Mouse (Mus musculus) embryonic facial prominence, embryonic 11.5 days (tissue): ENCODE results near the gene Ptprf. TPM values are rescaled to one million over a fixed set of nuclear protein-coding genes. Genes with fewer than 3 reads are reported as not detected.

Source experiments
- ATAC-seq: fragments of 200-750 bp; cut with Nextera tagmentation; replicated peaks from 2 replicates; pipeline ENCODE4 v1.8.0; 2017; ENCODE audit warnings: low read depth; ENCODE audit not compliant: insufficient number of reproducible peaks, low FRiP score, low TSS enrichment
- DNase-seq: peaks from one replicate; pipeline ENCODE4 v3.0.0-alpha.2; 2015; ENCODE audit warnings: low spot score
- H3K27ac ChIP-seq: fragments of 300-500 bp; sonication (generic); replicated peaks from 2 replicates; pipeline ENCODE4 v1.5.1; 2014; ENCODE audit warnings: mild to moderate bottlenecking, low read depth, low read length, control low read depth
- H3K27me3 ChIP-seq: fragments of 300-500 bp; sonication (generic); 2 replicates; pipeline ENCODE4 v1.6.1; 2014; ENCODE audit warnings: mild to moderate bottlenecking, low read length, moderate library complexity, mixed read lengths; ENCODE audit not compliant: control insufficient read depth, insufficient read depth
- H3K36me3 ChIP-seq: fragments of 300-500 bp; sonication (generic); replicated peaks from 2 replicates; pipeline ENCODE4 v1.6.1; 2014; ENCODE audit warnings: low read depth, mild to moderate bottlenecking, low read length, moderate library complexity, mixed read lengths; ENCODE audit not compliant: control insufficient read depth, insufficient read depth
- H3K4me1 ChIP-seq: fragments of 300-500 bp; sonication (generic); 2 replicates; pipeline ENCODE4 v1.6.1; 2014; ENCODE audit warnings: low read length, mixed read lengths; ENCODE audit not compliant: control insufficient read depth, insufficient read depth
- H3K4me2 ChIP-seq: fragments of 300-500 bp; sonication (generic); 2 replicates; pipeline ENCODE4 v1.6.1; 2014; ENCODE audit warnings: low read depth, mild to moderate bottlenecking, control low read depth, low read length, moderate library complexity
- H3K4me3 ChIP-seq: fragments of 300-500 bp; sonication (generic); 2 replicates; pipeline ENCODE4 v1.5.1; 2014; ENCODE audit warnings: low read depth, low read length, control low read depth
- H3K9ac ChIP-seq: fragments of 300-500 bp; sonication (generic); replicated peaks from 2 replicates; pipeline ENCODE4 v1.6.1; 2014; ENCODE audit warnings: mild to moderate bottlenecking, control low read depth, low read length
- H3K9me3 ChIP-seq: fragments of 300-500 bp; sonication (generic); replicated peaks from 2 replicates; pipeline ENCODE4 v1.6.1; 2016; ENCODE audit warnings: mild to moderate bottlenecking, low read length, inconsistent platforms, mixed read lengths; ENCODE audit not compliant: control insufficient read depth
- WGBS: fragments of 180-500 bp; shearing (Covaris S2); extraction: QIAGEN DNeasy Blood & Tissue Kit; methylation state at CpG from one replicate; pipeline ENCODE4 v1.1.7; 2014; 5-methylcytosine and 5-hydroxymethylcytosine counted together
- polyA plus RNA-seq: library from polyadenylated mRNA; unstranded; fragments of >200 nt; fragmentation: Nextera tagmentation; extraction: Ambion mirVana; gene quantifications from 2 replicates; pipeline ENCODE4 v1.2.1, GENCODE M21; 2014

The Ptprf gene
- 46.3 and 53.5 TPM in 2 replicates for polyA plus RNA-seq

DNA sequence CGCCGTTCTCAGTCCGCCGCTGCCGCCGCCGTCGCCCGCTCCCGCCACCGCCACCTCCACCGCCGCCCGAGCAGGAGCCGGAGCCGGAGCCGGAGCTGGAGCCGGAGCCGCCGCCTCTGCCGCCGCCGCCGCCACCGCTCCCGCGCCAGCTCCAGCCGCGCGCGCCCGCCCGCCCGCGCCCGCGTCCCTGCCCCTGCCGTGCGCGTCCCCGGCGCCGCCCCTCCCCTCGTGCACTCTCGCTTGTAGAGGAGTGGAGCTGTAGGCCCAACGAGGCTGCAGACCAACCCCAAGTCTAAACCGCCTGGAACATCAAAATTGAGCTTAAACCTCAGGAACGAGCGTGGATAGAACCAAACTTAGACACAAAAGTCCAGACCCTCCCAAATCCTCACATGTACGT lies at the start of gene Ptprf:
Gene Ptprf (minus strand): TSS at position 175 of the 400 bp plus-strand sequence.
- Histone ChIP-seq H3K4me2 (peak within 1 kb of the TSS; percentile 63), H3K27me3 (no peaks in the 10 kb centered on the region), H3K9ac (peak within 1 kb of the TSS; percentile 91), H3K36me3 (no peaks in the 10 kb centered on the region), H3K9me3 (no peaks in the 10 kb centered on the region), H3K4me3 (peak within 1 kb of the TSS; percentile 97), H3K27ac (peak within 1 kb of the TSS; percentile 91), H3K4me1 (no peaks in the 10 kb centered on the region)
- DNase-seq, result peak; percentile 84
- ATAC-seq, result no peak; the same call in 1 of the 2 replicates
- WGBS, result 8% methylated on average over 6 of the region's 50 CpGs

DNA sequence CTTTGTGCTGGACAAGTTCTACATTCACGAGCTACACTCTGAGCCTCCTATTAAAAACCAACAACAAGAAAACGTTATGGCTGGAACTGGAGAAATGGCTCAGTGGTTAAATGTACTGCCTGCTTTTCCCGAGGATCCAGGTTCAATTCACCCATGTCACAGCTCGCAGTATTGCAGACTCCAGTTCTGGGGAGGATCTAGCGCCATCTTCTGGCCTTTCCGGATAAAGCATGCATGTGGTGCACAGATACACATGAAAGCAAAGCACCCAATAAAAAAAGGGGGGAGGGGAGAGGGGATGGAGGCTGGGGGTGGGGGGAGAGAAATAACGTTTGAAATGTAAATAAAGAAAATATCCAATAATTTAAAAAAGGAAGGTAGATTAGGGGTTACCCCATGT lies 45.5 kb upstream of the Ptprf start:
- Histone ChIP-seq H3K27ac (no peak overlapping the region), H3K36me3 (no peaks in the 10 kb centered on the region), H3K9me3 (no peaks in the 10 kb centered on the region), H3K4me3 (no peak overlapping the region), H3K4me2 (no peak overlapping the region), H3K27me3 (no peaks in the 10 kb centered on the region), H3K9ac (no peak overlapping the region), H3K4me1 (no peaks in the 10 kb centered on the region)
- 15% methylated on average over 7 of the region's 7 CpGs for WGBS
- ATAC-seq (no peak), DNase-seq (peak; percentile 84)

DNA sequence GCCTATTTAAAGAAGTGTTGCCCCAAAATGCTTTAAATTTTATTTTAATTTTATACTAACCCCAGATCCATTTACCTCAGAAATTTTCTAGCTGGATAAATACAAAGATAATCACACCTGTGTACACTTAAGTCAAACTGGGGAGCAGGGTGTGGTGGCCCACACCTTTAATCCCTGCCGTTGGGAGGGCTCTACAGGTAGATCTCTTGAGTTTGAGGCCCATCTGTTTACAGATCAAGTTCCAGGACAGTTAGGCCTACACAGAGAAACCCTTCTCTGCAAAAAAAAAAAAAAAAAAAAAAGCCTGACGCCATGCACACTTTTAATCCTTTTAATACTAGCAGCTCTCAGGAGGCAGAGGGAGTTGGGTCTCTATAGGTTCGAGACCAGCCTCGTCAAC lies 44.8 kb upstream of the Ptprf start:
- no peaks in the 10 kb centered on the region for H3K36me3 ChIP-seq
- H3K27me3 ChIP-seq, result no peaks in the 10 kb centered on the region
- H3K4me2 ChIP-seq, result no peak overlapping the region
- no peak for DNase-seq
- no peak overlapping the region for H3K27ac ChIP-seq
- no peak for ATAC-seq
- no peaks in the 10 kb centered on the region for H3K9me3 ChIP-seq
- H3K4me1 ChIP-seq, result no peaks in the 10 kb centered on the region
- 82% methylated on average over 4 of the region's 4 CpGs for WGBS
- no peak overlapping the region for H3K9ac ChIP-seq
- H3K4me3 ChIP-seq, result no peak overlapping the region

DNA sequence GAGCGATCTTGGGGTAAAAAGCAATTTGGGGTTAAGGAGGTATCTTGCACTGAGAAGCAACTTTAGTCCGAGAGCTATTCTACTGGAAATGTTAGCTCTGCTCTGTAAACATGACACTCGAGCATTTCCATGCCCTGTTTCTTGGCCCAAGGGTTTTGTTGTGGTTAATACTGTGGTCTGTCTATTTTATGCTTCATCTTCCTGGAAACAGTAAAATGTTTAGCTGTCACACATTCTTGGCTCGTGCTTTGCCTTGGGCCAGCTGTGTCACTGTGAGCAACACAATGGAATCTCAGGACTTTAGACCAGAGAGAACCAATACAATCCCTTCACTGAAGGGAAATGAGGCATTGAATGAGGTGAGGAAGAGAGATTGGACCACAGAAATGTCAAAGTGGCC lies 40.6 kb upstream of the Ptprf start:
- 60% methylated on average over 4 of the region's 4 CpGs for WGBS
- DNase-seq, result no peak

DNA sequence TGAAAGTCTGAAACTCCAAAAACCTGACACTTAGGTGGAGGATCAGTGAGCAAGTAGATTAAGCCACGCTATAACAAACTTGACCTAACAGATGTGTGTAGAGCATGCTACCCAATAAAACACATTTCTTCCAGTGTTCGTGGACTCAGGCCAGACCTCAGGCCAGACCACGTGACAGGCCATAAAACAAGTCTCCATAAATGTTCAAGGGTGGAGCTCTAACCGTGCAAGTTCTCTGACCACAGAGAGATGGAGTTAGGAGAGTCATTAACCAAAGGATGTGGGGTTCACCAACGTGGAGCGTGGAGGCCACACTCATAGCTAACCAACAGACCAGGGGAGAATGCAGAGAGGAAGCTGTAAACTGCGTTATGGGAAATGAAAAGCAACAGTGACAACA lies 35.3 kb upstream of the Ptprf start:
- Histone ChIP-seq H3K4me3 (no peak overlapping the region), H3K27me3 (no peaks in the 10 kb centered on the region), H3K4me1 (no peaks in the 10 kb centered on the region), H3K4me2 (no peak overlapping the region), H3K9me3 (no peaks in the 10 kb centered on the region), H3K9ac (no peak overlapping the region), H3K36me3 (no peaks in the 10 kb centered on the region), H3K27ac (no peak overlapping the region)
- no peak for ATAC-seq
- 75% methylated on average over 7 of the region's 7 CpGs for WGBS
- DNase-seq, result no peak

More for the DNA sequence above, 40.6 kb upstream of the Ptprf start:
- no peaks in the 10 kb centered on the region for H3K9me3 ChIP-seq
- ATAC-seq, result no peak
- H3K4me3 ChIP-seq, result no peak overlapping the region
- H3K27me3 ChIP-seq, result no peaks in the 10 kb centered on the region
- H3K27ac ChIP-seq, result no peak overlapping the region
- H3K4me2 ChIP-seq, result no peak overlapping the region
- H3K36me3 ChIP-seq, result no peaks in the 10 kb centered on the region
- H3K4me1 ChIP-seq, result no peaks in the 10 kb centered on the region
- H3K9ac ChIP-seq, result no peak overlapping the region

DNA sequence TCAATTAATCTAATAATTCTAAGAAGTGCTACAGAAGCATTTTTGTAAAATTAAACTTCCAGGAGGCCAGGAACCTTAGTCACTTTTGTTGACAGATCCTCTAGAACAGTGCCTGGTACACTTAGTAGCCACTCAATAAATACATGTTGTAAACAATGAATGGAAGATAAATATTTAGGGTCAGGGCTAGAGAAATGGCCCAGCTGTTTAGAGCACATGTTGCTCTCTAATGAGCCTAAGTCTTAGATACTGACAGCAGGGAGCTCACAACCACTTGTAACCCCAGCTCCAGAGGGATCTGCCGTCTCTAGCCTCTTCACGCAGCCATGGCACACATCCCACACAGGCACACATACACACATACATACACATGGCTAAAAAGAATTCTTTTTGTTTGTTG lies 29.4 kb upstream of the Ptprf start:
- Histone ChIP-seq H3K9ac (no peak overlapping the region), H3K36me3 (no peaks in the 10 kb centered on the region), H3K27me3 (no peaks in the 10 kb centered on the region), H3K9me3 (no peaks in the 10 kb centered on the region), H3K27ac (no peak overlapping the region), H3K4me1 (no peaks in the 10 kb centered on the region), H3K4me3 (no peak overlapping the region), H3K4me2 (no peak overlapping the region)
- DNase-seq (no peak), ATAC-seq (no peak)
- WGBS, result 88% methylated on average over 2 of the region's 2 CpGs

DNA sequence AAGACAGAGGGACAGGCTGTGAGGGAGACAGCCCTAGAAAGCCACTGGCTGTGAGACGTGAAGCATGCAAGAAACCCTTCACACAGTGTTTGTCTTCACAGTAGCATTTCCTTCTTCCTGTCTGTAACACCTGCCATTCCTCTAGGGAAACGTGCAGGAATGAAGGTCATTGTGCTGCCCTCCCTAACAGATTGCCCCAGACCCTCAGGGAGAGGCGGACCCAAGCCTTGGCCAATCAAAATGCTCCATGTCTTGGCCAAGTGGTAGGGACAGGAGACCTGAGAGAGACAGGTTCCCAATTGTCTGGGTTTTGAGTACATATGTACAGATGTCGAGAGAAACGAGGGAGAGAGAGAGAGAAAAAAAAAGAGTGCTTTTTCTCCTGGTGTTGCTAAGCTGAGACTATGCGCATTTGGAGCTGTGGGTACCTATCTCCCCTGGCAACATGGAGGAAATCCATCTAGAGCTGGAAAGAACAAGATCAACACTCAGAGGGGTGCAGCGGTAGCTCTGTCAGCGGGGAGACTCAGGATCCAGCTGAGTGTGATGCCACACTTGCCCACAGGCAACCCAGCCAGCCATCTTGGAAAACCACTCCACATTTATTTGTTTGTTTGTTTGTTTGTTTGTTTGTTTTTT lies 28.6 kb upstream of the Ptprf start:
- H3K27ac ChIP-seq, result no peak overlapping the region
- 36% methylated on average over 8 of the region's 8 CpGs for WGBS
- no peaks in the 10 kb centered on the region for H3K36me3 ChIP-seq
- H3K4me3 ChIP-seq, result no peak overlapping the region
- H3K27me3 ChIP-seq, result no peaks in the 10 kb centered on the region
- H3K9ac ChIP-seq, result no peak overlapping the region
- no peaks in the 10 kb centered on the region for H3K9me3 ChIP-seq
- H3K4me2 ChIP-seq, result no peak overlapping the region
- DNase-seq (peak; percentile 14), ATAC-seq (0 out of 2 replicates have a peak, but pooled peaks have one; percentile 14)
- no peaks in the 10 kb centered on the region for H3K4me1 ChIP-seq

DNA sequence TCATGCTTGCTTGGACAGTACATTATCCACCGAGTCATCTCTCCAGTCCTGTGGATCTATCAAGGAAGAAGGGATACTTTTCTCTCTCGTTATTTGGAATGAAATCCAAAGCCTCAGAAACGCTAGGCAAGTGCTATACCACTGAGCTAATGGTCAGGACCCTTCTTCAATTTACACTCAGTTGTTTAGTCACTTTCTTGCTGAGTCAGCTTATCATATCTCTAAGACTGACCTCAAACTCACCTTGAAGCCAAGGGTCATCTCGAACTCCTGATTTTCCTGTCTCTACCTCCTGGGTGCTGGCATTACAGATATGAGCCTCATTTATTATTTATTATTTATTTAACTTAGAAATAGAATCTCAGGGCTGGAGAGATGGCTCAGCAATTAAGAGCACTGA lies 25.5 kb upstream of the Ptprf start:
- Histone ChIP-seq H3K36me3 (no peaks in the 10 kb centered on the region), H3K4me2 (no peak overlapping the region), H3K27me3 (no peaks in the 10 kb centered on the region), H3K9me3 (no peaks in the 10 kb centered on the region), H3K27ac (no peak overlapping the region), H3K4me3 (no peak overlapping the region), H3K9ac (no peak overlapping the region), H3K4me1 (no peaks in the 10 kb centered on the region)
- DNase-seq, result no peak
- no peak for ATAC-seq
- WGBS, result 88% methylated on average over 4 of the region's 4 CpGs
